Mouse (Mus musculus): ENCODE measurements around the gene Ptms.

The Ptms gene

DNA sequence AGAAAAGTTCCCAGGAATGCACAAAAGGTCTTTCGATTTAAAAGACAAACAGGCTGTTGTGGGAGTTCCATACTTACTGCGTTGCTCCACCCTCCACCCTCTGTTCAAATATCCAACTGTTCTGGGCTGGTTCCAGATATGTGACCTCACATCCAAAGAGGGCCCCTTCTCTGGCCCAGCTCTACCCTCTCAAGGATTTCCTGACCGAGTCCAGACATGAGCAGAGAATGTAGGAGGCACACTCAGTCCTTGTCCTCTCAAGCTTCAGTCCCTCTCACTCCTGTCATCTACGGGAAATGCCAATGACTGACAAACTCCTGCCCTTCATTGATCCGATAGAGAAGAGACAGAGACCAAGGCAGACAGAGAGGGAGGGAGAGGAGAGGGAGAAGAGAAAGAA is 6.0 kb upstream of the Ptms start:
- no peak for DNase-seq

DNA sequence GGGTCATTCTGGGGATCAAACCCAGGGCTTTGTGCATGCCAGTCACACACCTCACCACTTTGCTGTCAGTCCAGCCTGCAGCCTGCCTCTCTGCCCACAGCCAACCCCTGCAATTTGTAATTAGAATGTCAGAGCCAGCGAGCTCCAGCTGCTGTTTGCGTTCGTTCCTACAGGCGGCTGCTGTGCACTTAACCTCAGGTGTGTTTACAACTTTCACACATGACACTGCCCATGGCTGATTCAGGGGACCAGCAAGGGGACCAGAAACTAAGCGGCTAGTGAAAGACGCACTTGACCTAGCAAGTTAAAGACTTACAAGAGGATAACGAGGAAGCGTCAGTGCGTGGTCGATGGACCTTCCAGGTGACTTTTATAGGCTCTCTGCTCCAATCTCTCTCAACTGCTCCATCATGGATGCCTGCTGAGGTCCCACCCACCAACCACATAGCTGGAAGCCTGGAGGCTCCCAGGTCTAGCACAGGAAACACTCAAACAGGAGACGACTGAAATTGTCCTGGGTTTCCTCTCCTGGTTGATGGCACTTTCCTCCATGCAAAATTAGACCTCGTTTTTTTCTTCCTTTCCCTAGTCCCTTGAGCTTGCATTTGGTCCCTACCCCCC is 5.4 kb upstream of the Ptms start:
- DNase-seq, result peak; percentile 22

DNA sequence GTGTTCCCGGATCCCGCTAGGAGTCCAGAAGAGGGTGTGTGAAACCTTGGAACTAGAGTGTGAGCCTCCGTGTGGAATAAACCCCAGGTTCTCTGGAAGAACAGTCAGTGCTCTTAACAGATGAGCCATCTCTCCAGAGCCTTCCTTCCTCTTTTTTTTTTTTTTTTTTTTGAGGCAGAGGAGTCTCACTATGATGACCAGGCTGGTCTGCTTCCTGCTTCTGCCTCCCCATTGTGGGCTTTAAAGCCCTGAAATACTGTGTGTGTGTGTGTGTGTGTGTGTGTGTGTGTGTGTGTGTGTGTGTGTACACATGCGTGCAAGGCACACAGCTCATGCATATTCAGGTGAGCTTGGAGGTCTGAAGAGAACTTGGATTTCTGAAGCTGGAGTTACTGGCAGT is 1.6 kb upstream of the Ptms start:
- DNase-seq, result no peak

DNA sequence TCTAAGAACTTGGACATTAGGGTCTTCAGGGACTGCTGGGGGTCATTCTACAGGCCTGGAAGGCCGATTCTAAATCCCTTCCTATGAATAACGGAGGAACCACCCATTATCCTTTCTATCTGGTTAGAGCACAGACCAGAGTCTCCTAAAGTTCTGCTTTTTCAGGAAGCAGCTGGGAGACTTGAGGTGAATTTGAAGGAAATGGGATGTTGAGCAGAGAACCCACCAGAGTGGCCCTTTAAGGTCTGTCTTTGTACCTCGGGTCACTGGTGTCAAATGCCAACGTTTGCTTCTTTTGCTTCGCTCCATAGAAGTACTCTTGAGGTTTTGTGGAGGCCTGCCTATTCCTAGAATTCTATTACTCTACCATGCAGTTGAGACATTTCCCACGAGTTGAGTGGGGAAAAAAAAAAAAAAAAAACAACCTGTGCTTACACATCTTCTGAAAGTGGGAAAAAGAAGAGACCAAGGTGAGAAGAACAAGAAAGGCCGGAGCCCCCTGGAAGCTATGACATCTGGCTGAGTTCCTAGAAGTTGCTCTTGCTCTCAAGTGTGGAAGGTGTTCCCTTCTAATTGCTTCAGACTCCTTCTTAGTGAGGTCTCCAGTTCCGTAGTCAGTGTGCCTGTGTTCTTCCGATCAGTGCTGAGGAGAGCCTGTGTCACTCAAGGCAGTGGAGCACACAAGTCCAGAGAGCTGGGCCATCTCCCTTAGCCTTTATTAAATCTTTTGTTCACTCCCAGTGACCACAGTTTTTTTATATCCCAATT is 599 bp upstream of the Ptms start:
- no peak for DNase-seq

DNA sequence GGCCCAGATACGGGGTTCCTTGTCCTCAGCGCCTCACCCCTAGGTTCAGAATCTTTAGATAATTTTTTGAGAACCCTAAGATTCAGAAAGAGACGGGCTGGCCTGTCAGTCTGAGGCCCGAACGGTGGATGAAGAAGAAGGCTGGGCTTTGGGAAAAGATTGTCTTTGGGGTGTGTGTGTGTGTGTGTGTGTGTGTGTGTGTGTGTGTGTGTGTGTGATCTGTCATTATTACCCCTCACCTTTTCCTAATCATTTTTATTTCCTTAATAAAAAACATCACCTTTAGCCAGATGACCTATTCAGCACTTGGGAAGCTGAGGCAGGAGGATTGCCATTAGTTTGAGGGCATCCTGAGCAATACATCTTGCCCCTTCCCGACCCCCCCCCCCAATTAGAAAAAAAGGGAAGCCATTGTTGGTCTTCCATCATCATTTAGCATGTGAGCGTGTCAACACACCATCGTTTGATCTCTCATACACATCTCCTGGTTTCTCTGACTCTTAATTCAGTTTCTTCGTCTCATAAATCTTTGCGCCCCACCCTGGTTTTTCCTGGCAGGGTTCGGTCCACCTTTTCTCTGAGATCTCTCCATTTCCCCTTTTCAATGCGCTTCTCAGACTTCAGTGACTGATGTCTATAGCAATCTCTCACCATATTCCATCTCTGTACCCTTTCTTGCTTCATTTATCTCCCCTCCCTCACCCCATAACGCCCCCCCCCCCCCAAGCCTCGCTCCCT is 844 bp downstream of the Ptms start:
- no peak for DNase-seq

DNA sequence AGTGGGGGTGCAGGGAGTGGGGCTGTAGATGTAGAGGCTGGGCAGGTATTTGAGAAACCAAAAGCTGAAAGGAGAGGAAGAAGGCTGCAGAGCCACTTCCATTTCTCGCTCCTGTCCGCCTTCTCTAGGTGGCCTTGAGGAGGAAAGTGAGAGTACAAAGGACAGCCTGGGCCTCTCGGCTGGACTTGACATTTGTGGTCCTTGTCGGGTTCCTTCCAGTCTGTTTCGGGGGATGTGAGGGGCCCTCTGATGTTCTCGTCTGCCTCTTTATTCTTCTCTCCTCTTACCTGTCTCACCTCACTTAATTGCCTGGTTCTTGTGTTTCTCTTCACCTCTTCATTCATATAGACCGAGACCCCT is 1.6 kb downstream of the Ptms start:
- DNase-seq, result no peak

DNA sequence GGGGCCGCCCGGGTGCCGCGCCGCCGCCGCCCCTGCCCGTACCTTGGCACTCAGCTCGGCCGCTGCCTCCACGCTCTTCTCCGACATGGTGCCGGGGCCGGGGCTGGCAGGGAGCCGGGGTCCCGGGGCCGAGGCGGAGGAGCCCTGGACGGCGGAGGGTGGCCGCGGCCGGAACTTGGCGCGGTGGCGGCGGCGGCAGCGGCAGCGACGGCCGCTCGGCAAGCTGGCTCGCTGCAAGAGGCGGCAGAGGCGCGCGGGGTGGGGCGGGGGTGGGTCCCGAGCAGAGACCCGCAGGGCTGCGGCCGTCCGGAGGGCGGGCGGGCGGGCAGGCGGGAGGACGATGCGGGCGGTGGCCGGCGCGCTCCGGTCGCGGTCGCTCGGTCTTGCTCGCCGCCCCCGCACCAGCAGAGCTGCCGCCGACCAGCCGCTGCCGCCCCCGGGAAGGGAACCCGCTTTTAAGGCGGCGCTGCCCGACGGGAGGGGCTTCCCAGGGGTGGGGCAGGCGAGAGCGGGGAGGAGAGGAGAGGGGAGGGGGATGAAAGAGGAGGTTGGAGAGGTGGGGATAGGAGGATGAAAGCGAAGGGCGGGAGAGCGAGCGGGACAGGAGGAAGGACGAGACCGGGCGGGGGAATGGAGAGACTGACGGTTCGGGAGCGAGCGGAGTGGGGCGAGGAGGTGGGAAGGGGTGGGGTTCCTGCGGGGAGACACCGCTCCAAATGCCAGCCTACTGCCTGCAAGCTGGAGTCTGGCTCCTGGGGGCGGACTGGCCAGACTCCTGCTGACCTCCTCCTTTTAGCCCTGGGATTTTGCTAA is 2.2 kb downstream of the Ptms start:
- peak; percentile 85 for DNase-seq

DNA sequence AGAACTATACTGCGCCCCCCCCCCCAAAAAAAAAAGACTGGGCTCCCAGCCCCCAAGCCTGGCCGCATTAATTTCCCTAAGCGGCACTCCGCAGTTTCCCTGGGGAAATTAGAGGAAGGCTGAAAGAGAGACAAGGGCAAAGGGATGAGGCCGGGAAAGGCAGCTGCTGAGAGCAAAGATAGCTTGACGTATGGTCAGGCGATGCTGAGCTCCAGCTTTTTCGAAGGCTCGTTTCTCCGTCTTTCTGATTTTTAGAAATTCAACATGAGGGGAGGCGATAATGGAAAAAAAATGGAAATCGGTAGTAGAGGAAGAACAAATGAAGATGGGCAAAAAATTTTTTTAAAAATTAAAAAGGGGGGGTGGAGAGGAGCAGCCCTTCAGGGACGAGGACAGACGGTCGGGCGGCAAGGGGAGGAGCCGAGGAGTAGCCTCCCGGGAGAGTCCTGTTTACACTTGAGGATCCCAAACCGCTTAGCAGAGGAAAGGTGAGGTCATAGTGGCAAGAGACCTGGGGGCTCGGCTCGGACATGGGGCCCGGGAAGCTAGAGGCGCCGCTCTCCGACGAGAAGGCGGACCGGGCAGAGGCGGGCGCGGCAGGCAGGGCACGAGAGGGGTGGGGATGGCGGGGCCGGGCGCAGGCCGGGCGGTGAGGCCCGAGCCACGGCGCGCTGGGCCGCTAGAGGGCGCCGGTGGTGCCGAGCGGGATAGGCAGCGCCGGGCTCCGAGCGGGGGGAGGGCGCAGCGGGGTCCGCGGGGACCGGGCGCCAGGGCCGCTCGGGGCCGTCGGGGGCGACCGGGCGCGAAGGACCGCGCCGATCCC is 3.0 kb downstream of the Ptms start:
- peak; percentile 99 for DNase-seq

DNA sequence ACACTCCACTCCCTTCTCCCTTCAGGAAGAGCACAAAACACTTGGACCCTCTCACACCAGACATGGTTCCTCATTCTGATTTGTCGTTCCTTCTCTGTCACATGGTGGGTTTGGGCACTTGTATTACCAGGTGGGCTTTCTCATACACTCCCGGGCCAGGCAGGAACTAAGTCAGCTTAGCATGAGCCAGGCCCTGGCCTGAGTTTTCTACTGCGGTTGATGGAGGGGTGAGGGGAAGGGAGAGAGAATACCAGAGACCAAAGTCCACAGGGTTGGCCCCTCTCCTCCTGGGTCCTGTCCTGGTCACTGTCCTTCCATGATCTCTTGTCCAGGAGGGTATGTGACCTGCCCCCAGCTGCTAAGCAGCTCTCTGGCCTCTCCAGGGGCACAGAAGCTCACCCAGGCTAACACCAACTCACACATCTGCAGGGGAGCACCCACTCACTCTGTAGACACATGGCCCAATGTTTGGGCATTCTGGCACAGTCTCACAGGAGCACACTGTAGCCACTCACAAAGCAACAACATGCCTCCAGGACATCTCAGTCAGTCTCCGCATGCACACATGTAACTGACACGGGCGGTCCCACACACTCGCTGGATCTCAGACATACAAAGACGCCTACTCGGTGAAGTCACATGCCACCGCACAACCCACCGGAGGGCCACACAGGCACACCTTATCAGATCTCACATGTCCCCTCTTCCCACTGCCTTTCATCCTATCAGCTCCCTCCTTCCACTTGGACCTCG is 3.8 kb downstream of the Ptms start:
- peak; percentile 66 for DNase-seq

DNA sequence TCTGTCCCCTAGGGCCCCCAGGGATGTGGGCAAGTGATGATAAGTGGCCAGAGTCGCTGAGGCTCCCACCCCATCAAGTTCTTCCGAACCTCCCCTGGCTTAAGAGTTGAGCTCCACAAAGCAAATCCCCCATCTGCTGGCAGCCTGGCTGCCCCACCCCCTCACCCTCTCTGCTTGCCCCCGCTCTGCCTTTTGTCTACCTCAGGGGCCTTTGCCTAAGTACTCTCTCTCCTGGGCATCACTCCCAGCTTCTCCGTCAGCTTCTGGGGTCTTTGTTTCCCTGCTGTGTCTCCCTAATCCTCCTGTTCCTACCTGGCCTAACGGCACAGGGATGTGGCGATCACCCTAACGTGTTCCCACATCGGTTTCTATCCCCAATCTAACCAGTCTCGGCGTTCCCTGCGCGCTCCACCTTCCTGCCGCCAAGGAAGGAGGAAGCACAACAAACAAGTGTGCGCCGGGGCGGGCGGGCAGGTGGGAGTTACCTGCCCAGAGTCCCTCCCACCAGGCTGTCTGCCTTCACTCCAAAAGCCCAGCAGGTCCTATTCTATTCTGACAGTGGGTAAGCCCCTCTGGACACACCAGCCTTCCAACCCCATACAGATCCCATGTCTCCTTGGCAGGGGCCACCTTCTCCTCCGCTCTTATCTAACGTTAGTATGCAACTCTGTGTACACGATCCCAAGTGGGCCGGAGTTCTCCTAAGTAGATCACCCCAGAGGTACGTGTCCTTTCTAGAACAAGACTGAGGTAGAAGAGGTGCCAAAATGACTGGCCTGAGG is 4.6 kb downstream of the Ptms start:
- DNase-seq, result peak; percentile 43

DNA sequence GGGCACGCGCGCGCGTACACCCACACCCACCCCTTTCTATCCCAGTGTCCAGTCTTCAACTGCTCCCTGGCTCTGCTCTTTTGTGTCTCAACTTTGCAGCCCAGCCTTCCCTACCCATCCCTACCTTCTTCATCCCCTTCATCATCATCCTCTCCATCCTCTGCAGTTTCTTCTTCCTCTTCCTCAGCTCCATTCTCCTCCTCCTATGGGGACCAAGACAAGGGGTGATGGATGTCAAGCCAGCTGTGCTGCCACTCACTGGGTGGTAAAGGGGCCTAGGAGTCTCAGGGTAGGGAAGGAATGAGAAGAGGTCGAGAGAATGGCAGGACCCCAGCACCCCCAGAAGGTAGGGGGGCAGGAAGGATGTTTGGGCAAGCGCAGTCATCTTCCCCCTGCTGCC is 5.4 kb downstream of the Ptms start:
- DNase-seq, result no peak

DNA sequence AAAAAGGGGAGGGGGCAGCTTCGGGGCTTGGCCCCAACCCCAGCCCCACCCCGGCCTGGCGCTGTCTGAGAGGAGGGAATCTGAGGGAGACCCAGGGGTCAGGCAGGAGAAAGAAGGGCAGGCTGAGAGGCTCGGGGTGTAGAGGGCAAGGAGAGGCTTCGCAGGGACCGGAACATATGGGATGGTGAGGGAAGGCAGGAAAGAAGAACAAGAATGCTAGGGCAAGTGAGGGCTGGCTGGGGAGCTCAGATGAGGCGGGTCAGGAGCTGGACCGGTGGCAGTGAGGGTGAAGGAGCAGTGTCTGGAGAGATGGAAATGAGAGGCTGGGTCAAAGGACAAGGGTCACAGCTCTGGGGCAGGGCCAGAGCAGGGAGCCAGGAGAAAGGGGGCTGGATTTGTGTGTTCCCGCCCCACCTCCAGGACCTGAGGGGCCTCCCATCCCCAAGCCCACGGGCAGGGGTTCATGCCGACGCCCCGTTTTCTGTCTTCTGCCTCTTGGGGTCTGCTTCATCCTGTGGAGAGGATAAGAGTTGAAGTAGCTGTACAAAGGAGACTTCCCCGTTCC is 6.1 kb downstream of the Ptms start:
- no peak for DNase-seq

DNA sequence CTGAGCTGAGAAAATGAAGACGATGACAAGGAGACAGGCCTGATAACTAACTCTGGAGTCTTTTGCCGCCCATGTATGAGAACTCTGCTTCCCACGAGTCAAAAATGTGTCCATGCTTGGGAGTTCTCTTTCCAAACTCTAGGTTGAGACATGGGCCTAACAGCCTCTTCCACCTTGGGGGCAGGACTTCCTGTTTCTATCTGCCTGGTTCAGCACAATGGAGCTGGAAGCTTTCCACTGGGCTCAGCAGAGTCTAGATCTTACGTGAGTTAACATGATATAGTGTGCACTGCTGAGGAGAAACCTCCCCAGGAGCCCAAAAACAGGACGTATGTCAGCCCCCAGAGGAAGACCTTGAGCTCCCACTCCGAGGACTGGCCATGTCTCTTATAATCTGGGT is 6.7 kb downstream of the Ptms start:
- no peak for DNase-seq

DNA sequence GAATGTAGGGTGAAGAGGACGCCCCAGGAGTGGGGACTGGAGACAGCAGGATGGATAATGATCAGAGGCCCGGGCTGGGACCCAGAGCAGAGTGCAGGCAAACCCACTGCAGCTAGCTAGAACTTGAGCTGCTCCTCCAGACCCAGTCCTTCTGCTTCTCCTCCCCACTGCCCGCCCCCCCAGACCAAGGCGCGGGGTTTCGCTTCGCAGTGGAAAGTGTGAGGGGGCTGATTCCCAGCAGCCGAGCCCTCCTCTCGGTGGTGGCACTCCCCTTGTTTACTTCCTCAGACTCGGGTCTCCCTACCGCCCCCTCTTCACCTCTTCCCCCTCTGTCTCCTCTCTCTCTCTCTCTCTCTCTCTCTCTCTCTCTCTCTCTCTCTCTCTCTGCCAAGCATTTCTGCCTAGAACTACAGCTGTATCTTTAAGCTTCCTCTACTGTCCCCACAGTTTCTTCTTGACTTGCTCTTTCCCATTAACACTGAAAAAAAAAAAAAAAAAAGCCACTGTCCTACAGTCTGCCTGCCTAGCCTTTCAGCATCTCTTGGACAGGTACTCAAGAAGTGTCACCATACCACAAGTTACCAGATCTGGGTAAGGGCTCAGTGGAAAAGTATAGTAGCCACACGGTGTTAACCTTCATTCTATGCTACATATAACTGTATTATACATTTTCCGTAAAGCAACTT is 8.2 kb downstream of the Ptms start, which contains the start of gene Lag3:
Gene Lag3 (minus strand): TSS at position 173 of the 686 bp plus-strand sequence.
- peak; percentile 68 for DNase-seq

DNA sequence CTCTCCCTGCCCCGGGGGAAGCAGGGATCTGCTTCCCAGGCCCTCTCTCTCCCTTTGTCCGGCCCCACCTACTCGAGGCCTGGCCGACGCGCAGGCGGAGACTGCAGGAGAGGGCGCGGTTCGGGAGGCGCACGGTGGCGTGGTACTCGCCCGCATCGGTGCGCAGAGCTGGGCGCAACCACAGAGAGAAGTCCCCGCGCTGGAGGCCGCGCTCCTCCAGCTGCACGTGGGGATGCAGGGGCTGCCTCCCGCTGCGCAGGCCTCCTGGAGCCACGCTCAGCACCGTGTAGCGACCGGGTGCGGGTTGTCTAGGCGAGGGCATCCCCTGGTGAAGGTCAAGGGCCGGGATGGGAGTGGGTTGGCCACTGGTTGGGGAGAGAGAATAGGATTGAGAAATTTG is 9.9 kb downstream of the Ptms start:
- DNase-seq, result peak; percentile 61

DNA sequence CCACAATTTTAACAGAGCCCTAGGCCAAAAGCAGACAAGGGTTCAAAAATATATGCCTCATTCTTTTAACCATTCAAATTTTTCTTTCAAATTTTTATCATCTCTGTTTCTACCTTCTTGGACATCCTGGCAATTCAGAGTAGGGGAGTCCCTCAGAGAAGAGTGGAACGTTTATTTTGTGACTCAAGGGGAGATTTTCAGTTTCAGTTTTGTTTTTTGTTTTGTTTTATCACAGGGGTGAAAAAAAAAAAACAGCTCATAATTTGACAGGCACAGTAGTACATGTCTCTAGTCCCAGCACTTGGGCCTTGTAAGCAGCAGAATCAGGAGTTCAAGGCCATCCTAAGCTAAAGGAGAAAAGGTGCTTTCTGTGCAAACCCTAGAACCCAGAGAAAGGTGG is 12.1 kb downstream of the Ptms start:
- DNase-seq, result no peak

DNA sequence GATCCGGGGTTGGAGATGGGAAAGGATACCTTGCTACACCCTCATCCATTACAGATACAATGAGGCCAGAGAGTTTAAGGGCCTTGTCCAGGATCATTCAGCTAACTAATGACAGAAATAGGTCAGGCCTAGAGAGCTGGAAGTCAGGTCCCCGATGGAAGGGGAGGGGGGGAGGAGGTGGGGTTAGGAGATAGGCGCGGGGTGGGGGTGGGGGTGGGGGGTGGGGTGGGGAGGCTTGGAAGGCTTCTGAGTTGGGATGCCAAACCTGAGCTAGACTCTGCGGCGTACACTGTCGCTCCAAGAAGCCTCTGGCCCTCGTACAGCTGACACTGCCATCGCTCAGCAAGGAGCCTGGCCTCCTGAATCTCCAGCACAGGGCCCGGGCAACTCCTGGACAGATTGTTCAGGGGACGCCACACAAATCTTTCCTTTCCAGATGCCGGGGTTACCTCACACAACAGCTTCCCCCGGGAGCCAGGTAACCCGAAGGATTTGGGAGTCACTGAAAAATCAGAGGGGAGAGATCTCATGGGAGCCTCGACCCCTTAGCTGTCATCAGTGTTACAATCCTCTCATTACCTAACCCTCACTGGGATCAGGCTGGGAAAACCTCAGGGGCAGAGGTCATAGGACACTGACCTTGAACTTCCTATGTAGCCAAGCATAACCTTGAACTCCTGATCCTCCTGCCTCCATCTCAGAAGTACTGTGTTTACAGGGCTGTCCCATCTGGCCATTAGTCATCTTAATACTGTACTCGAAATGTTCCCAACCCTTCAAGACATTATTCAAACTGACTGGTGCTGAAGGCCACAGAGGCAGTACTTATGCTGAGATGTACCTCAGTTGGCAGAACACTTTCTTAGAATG is 14.7 kb downstream of the Ptms start:
- no peak for DNase-seq

DNA sequence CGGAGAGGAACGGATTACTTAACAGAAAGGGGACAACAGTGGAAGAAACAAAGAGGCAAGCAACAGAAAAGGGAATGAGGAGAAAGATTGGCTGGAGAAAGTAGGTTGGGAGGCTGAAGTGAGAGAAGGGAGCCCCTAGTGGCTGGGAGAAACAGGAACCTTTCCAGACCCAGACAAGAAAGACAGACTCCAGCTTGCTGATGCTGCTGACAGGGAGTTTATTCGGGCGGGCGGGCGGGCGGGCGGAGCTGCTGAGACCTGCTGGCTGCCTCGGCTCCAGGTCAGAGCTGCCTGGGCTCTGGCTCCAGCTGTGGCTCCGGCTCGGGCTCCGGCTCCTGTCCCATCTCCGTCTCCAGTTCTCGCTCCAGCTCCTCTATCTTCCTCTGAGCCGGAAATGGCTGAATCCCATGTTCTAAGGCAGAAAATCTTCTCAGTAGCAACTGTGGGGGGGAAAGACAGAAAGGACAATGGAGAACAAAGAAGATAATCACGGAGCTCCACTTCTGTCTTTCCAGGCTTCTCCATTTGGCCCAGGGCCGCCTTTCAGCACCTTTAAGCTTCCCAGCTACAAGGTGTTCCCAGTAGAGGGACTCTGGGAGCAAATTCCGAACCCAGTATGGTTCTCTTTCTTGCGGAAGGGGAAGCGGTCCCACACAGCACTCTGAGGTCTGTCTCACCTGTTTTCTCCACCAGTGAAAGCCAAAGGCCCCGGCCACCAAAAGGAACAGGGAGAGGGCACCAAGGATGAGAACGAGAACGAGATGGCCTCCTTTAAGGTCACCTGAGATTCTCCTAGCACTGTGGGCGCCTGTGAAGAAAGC is 15.5 kb downstream of the Ptms start:
- peak; percentile 66 for DNase-seq
